Mouse (Mus musculus) R1 (cell line): ENCODE measurements at regions not wholly inside any gene's neighbourhood (a gene's known extent, or its start where the extent isn't known, plus 50 kb on each side); places are given as distances from the start of the nearest gene placed in this dataset.

ENCODE experiments used
- DNase-seq: peaks from one replicate; pipeline ENCODE4 v3.0.0-alpha.2; 2018; ENCODE audit warnings: low read depth, low spot score

- DNase-seq: peak; percentile 46
Observed at GRCm38 (mm10) chr16:5467587-5467986, 211.8 kb upstream of the Eef2kmt start.

- DNase-seq: no peak
Observed at GRCm38 (mm10) chr16:5466760-5467159, 211.0 kb upstream of the Eef2kmt start.

DNA sequence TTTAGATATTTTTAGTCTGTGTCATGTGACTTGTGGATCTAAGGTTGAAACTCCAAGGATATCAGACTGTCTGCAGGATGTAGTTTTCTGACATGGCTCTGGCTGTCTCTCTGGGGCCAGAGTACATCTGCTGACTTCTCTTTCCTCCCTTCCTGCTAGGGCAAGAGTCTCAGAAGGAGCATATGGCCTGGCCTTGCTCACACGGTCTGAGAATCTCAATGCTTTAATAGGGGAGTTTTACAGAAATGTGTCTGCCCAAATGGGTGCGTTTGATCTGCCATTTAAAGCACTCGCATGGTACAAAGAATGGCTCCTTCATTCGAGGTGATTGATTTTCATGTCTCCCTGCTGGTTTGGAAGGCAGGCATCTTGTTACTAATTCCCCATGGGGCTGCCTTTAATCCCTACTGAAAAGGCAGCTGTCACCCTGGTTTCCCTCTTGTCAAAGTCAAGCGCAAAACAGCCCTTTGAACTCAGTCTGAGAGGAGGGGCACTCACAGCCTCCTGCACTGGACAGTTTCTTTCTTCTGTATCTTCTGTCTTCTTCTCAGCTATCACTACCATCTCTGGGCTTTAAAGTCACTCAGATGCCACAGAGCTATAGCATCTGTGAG is 199.7 kb upstream of the Eef2kmt start:
- no peak for DNase-seq

DNA sequence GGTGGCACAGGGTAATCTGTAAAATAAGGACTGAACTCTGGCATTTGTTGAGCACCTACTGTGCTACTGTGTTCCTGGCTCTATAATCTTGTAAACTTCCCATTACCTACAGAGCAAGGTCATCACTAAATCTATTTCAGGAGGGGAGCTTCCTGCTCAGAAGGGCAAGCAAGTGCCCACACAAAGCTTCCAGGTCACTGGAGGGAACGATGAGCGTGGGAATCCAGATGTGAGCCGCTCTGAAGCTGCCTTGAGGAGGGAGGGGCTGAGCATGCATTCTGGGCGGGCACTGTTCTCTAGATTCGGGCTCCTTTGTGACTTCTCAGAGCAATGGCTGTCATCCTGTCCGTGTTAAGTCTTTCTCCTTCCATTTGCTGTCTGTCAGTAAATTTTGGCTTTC is 198.5 kb upstream of the Eef2kmt start:
- no peak for DNase-seq

DNA sequence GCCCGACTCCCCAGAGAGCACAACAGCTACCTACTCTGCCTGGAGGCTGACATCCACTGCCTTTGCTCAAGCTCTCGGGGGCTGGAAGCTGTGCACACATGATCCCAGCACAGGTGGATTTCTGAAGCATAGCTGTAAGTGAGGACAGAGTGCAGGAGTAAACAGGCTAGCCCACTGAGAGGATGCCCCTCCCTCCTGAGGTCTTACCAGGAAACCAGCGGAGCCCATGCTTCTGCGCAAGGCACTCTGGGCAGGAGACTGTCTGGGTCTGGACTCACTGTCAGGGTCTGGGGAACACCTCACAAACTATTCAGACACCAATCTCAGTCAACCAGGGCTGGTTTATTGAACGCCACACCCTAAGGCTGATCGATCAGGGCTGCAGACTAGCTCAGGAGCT is 197.2 kb upstream of the Eef2kmt start:
- DNase-seq: no peak

GRCm38 (mm10) chr16:5445776-5446175 is 190.0 kb upstream of the Eef2kmt start:
- no peak for DNase-seq

DNA sequence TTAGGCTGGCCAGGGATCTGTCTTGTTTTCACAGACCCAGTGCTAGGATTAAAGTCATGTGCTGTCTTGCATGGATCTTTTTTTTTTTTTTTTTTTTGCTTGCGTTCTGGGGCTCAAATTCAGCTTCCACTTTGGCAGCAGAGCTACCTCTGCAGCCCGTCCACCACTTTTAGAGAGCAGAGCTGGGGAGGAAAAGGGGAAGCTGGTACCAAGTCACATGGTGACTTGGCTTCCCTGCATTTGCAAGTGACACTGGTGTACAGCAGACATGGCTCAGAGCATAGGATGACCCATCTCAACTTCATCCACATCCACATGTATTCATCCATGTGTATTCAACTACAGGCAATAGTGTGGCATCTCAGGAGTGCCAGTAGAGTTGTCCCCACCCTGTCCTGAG is 189.0 kb upstream of the Eef2kmt start:
- no peak for DNase-seq

- no peak for DNase-seq
Observed at GRCm38 (mm10) chr16:5439717-5440116, 183.9 kb upstream of the Eef2kmt start.

DNA sequence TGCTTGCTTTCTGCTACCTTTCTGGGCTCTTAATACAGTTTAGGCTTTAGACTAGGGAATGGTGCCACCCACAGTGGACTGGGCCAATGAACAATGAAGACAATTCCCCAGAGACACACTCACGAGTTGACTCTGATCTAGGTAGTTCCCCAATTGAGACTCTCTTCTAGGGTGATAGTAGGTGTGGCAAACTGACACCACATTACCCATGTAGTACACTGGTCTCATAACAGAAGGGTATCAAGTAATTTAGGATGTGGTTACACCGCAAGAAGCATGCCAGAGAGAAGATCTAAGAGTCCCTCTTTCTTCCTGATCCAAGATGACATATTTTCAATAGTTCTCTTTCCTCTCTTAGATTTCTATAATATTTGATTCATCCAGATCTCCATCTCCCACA is 182.6 kb upstream of the Eef2kmt start:
- DNase-seq: no peak

DNA sequence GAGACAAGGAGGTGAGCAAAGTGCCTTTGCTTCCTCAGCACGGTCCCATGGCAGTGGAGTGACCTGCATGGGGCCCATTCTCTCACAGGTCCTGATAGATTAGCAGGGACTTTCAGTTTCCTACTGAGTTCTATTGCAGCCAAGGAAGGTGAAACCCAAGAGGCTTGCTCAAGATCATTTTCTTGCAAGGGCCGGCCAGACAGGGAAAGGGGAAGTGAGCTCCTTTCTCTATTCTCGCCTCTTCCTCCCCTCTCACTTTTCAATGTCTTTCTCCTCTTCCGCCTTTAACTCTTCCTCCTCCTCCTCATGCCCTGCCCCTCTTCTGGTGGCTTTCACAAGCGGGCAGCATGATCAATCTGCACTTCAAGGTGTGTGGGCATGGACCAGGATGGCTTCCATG is 175.9 kb upstream of the Eef2kmt start:
- no peak for DNase-seq

GRCm38 (mm10) chr16:5431111-5431510 is 175.3 kb upstream of the Eef2kmt start:
- DNase-seq: no peak

GRCm38 (mm10) chr16:5429466-5429865 is 173.7 kb upstream of the Eef2kmt start:
- DNase-seq: no peak

DNA sequence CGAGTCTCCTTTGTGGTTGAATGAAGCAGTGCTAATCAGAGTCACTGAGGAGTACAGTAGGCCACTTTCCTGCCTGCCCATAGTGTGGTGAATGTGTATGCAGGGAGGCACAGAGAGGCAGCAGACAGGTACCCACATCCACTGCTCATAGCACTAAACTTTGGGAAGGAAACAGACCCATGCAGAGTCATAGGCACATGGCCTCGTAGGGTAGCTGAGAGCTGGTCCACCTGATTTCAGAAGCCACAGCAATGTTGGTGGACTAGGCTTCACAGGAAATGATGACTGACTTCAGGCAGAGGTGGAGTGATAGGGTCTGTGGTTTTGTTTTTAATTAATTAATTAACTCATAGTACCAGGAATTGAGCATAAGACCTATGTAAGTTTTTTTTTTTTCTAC is 170.1 kb upstream of the Eef2kmt start:
- no peak for DNase-seq

GRCm38 (mm10) chr16:5422041-5422440 is 166.3 kb upstream of the Eef2kmt start:
- no peak for DNase-seq

DNA sequence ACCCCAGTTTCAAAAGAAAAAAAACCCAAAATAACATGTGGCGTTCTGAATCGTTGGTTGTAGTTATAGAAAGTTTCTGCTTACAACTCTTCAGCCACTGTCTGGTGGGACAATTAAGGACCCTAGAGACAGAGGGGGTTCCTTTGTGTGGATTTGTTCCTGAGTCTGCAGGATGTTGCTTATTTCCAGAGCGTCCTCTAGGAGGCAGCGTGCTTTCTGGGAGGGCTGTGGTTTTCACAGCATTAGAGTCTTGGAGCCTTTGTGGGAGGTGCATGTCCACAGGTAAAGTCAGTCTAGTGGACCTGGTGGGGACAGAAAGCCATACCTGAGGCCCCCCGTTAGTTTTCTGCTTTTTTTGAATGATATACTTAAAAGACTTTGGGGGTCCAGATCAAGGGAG is 165.8 kb upstream of the Eef2kmt start:
- DNase-seq: peak; percentile 15

- DNase-seq: no peak
Observed at GRCm38 (mm10) chr16:5419467-5419866, 163.7 kb upstream of the Eef2kmt start.

DNA sequence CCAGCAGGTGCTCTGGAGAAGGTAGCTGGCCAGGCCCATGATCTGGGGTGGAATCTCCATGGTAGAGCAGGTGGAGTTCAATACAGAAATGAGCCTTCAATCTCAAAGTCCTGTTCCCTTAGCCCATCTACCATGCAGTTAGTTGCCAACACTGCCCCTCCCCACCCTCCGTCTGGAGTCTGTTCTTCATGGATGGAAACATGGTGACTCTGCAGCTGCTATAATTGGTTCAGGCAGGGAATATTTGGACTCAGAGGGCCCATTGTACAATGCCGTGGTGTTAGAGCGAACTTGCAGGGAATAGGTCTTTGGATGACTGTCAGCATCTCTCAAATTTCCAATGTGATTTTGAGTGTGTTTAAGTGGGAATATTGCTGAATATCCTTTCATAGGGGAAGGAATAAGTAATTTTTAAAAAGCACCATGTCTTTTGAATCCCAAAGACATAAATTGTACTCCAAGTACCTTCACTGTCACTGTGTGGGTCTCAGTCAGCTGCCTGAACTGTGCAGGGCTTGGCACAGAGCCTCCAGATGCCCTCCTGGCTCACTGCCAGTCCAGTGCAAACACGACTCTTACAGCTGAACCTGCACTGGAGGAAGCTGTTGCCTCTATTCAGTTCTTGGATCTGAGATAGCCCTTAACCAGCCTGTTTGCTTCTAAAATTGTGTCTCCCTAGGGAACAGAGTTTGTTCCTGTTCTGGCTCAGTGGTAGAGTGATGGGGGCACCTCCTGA is 162.8 kb upstream of the Eef2kmt start:
- DNase-seq: no peak

- DNase-seq: no peak
Observed at GRCm38 (mm10) chr16:5415310-5415709, 159.5 kb upstream of the Eef2kmt start.

DNA sequence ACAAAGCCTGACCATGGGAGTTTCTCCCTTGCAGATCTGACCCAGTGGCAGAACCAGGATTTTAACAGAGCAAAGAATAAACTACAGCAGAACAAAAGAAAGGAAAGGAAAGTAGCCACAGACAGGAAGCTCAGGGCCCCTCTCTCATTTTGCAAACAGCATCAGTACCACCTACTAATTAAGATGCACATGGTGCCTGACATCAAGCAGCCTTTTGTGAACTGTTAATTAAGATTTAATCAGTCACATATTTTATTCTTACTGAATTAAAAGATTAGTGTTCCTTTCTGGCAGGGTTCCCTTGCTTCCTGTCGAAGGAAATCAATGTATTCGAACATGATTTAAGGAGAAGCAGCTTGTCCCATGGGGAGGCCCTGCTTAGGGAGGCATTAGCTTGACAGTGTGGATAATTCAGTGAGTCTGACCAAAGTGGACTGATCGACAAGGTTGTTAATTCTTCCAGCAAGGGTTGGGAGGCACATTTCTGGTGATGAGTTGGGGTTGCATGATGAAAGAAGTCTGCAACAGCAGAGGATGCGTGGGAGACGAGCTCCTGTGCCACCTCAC is 156.1 kb upstream of the Eef2kmt start:
- no peak for DNase-seq

DNA sequence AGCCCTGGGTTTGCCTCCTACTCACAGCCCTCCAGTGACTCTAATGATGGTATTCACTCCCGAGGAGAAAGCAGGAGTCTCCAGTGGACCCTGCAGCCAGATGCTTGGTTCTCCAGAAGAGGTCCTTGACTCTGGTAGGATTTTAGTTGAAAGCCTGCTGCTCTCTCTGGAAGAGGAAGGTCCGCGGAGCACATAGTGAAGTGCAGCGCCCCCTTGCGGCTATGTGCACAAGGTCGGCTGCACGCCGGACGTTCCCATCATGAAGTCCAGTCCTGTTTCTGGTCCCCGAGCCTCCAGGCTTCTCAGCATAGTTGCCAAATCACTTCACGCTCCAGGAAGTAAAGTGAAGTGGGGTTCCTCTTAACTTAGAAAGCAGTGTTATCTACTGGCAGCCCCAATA is 150.9 kb upstream of the Eef2kmt start:
- peak; percentile 70 for DNase-seq

- DNase-seq: no peak
Observed at GRCm38 (mm10) chr16:5393336-5393735, 137.6 kb upstream of the Eef2kmt start.

- no peak for DNase-seq
Observed at GRCm38 (mm10) chr16:5382930-5383329, 127.1 kb upstream of the Eef2kmt start.

DNA sequence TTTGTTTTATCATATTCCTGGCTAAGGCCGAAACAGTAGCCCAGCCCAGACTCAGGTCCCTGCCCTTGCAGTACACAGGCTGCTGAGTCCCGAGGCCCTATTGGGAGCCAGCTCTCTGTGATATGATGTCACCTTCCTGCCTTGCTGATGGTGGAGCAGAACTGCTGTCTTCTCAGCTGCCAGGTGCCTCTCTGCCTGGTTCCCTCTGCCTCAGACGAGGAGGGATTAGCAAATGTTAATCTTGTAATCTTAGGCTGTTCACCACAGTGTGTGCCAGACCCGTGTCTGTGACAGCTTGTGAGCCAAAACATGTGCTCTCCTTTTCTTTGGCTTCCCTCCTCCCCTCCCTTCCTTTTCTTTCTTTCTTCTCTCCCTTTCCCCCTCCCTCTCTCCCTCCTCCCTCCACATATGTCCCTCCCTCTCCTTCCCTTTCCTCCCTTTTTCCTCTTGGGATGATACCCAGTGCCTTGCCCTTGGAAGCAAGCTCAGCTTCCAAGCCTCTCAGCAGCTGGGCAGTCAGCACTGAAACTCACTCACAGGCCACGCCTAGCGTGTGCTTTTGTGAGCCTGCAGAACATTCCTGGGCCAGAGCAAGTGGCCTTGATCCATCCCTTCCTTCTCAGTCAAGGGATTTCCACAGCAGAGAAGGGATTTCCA is 126.6 kb upstream of the Eef2kmt start:
- DNase-seq: no peak
